Mouse (Mus musculus) embryonic facial prominence, embryonic 12.5 days (tissue): Measurements from ENCODE around the gene Gimap3. TPM values are rescaled to one million over a fixed set of nuclear protein-coding genes. Genes with fewer than 3 reads are reported as not detected.

ENCODE experiments used
- ATAC-seq: fragments of 200-750 bp; cut with Nextera tagmentation; 2 replicates; pipeline ENCODE4 v1.8.0; 2017; ENCODE audit not compliant: insufficient number of reproducible peaks, insufficient read depth, low FRiP score, low TSS enrichment
- H3K27ac ChIP-seq: fragments of 300-500 bp; sonication (generic); 2 replicates; pipeline ENCODE4 v1.5.1; 2016; ENCODE audit warnings: mild to moderate bottlenecking
- H3K27me3 ChIP-seq: fragments of 300-500 bp; sonication (generic); 2 replicates; pipeline ENCODE4 v1.6.1; 2016; ENCODE audit warnings: mild to moderate bottlenecking, moderate library complexity
- H3K36me3 ChIP-seq: fragments of 300-500 bp; sonication (generic); 2 replicates; pipeline ENCODE4 v1.6.1; 2016; ENCODE audit warnings: mild to moderate bottlenecking
- H3K4me1 ChIP-seq: fragments of 300-500 bp; sonication (generic); 2 replicates; pipeline ENCODE4 v1.6.1; 2016
- H3K4me2 ChIP-seq: fragments of 300-500 bp; sonication (generic); replicated peaks from 2 replicates; pipeline ENCODE4 v1.6.1; 2016; ENCODE audit warnings: mild to moderate bottlenecking, moderate library complexity
- H3K4me3 ChIP-seq: fragments of 300-500 bp; sonication (generic); 2 replicates; pipeline ENCODE4 v1.5.1; 2016; ENCODE audit warnings: mild to moderate bottlenecking
- H3K9ac ChIP-seq: fragments of 300-500 bp; sonication (generic); 2 replicates; pipeline ENCODE4 v1.6.1; 2016; ENCODE audit warnings: mild to moderate bottlenecking, moderate library complexity
- H3K9me3 ChIP-seq: fragments of 300-500 bp; sonication (generic); 2 replicates; pipeline ENCODE4 v1.6.1; 2016; ENCODE audit warnings: mild to moderate bottlenecking, moderate library complexity
- WGBS: fragments of 180-500 bp; shearing (Covaris S2); methylation state at CpG from one replicate; pipeline ENCODE4 v1.1.7; 2016; 5-methylcytosine and 5-hydroxymethylcytosine counted together
- polyA plus RNA-seq: library from polyadenylated mRNA; unstranded; fragments of >200 nt; fragmentation: Nextera tagmentation; extraction: Ambion mirVana; gene quantifications from 2 replicates; pipeline ENCODE4 v1.2.1, GENCODE M21; 2016

Gimap3 gene
- not detected in 2 replicates for polyA plus RNA-seq

- H3K4me2 ChIP-seq, result no peak within 1 kb of the TSS
- H3K27ac ChIP-seq, result no peak within 1 kb of the TSS
- ATAC-seq, result no peak
- no peaks in the 10 kb centered on the region for H3K36me3 ChIP-seq
- WGBS, result 87% methylated on average over 3 of the region's 3 CpGs
- no peaks in the 10 kb centered on the region for H3K27me3 ChIP-seq
- no peaks in the 10 kb centered on the region for H3K9me3 ChIP-seq
- H3K4me1 ChIP-seq, result no peaks in the 10 kb centered on the region
- H3K9ac ChIP-seq, result no peak within 1 kb of the TSS
- no peak within 1 kb of the TSS for H3K4me3 ChIP-seq
Observed at GRCm38 (mm10) chr6:48770696-48771095, at the start of gene Gimap3. Gimap3 (minus strand) TSS chr6:48770851.

- no peaks in the 10 kb centered on the region for H3K9me3 ChIP-seq
- H3K27ac ChIP-seq, result no peak overlapping the region
- H3K4me2 ChIP-seq, result no peak overlapping the region
- 8% methylated on average over 6 of the region's 6 CpGs for WGBS
- no peaks in the 10 kb centered on the region for H3K27me3 ChIP-seq
- no peak overlapping the region for H3K4me3 ChIP-seq
- no peaks in the 10 kb centered on the region for H3K36me3 ChIP-seq
- H3K9ac ChIP-seq, result no peak overlapping the region
- no peaks in the 10 kb centered on the region for H3K4me1 ChIP-seq
- no peak for ATAC-seq
Observed at GRCm38 (mm10) chr6:48817815-48818214, 47.2 kb upstream of the Gimap3 start.

GRCm38 (mm10) chr6:48815013-48815412 is 44.4 kb upstream of the Gimap3 start:
- no peaks in the 10 kb centered on the region for H3K9me3 ChIP-seq
- no peaks in the 10 kb centered on the region for H3K36me3 ChIP-seq
- no peak overlapping the region for H3K4me2 ChIP-seq
- H3K9ac ChIP-seq, result no peak overlapping the region
- H3K27me3 ChIP-seq, result no peaks in the 10 kb centered on the region
- no peak for ATAC-seq
- H3K4me3 ChIP-seq, result no peak overlapping the region
- no peaks in the 10 kb centered on the region for H3K4me1 ChIP-seq
- no peak overlapping the region for H3K27ac ChIP-seq

- ATAC-seq, result no peak
- WGBS, result 62% methylated on average over 3 of the region's 3 CpGs
- no peaks in the 10 kb centered on the region for H3K27me3 ChIP-seq
- no peak overlapping the region for H3K4me3 ChIP-seq
- no peaks in the 10 kb centered on the region for H3K4me1 ChIP-seq
- H3K4me2 ChIP-seq, result no peak overlapping the region
- no peaks in the 10 kb centered on the region for H3K36me3 ChIP-seq
- H3K27ac ChIP-seq, result no peak overlapping the region
- H3K9me3 ChIP-seq, result no peaks in the 10 kb centered on the region
- H3K9ac ChIP-seq, result no peak overlapping the region
Observed at GRCm38 (mm10) chr6:48809494-48810219, 39.0 kb upstream of the Gimap3 start.

- Histone ChIP-seq H3K9me3 (no peaks in the 10 kb centered on the region), H3K27ac (no peak overlapping the region), H3K4me1 (no peaks in the 10 kb centered on the region), H3K4me3 (no peak overlapping the region), H3K36me3 (no peaks in the 10 kb centered on the region), H3K27me3 (no peaks in the 10 kb centered on the region), H3K9ac (no peak overlapping the region), H3K4me2 (no peak overlapping the region)
- ATAC-seq, result no peak
- 87% methylated on average over 3 of the region's 3 CpGs for WGBS
Observed at GRCm38 (mm10) chr6:48806746-48807145, 36.1 kb upstream of the Gimap3 start.

GRCm38 (mm10) chr6:48804346-48804745 is 33.7 kb upstream of the Gimap3 start:
- H3K9me3 ChIP-seq, result no peaks in the 10 kb centered on the region; the same call in 1 of the 2 replicates
- H3K36me3 ChIP-seq, result no peaks in the 10 kb centered on the region
- WGBS, result 87% methylated on average over 5 of the region's 5 CpGs
- H3K4me1 ChIP-seq, result no peaks in the 10 kb centered on the region
- H3K4me2 ChIP-seq, result no peak overlapping the region
- H3K9ac ChIP-seq, result no peak overlapping the region
- no peak overlapping the region for H3K27ac ChIP-seq
- no peak for ATAC-seq
- no peak overlapping the region for H3K4me3 ChIP-seq
- no peaks in the 10 kb centered on the region for H3K27me3 ChIP-seq

- Histone ChIP-seq H3K4me3 (no peak overlapping the region), H3K27ac (no peak overlapping the region), H3K9me3 (no peaks in the 10 kb centered on the region; the same call in 1 of the 2 replicates), H3K4me2 (no peak overlapping the region), H3K4me1 (no peaks in the 10 kb centered on the region), H3K36me3 (no peaks in the 10 kb centered on the region), H3K27me3 (no peaks in the 10 kb centered on the region), H3K9ac (no peak overlapping the region)
- ATAC-seq, result no peak
Observed at GRCm38 (mm10) chr6:48803406-48804051, 32.9 kb upstream of the Gimap3 start.

GRCm38 (mm10) chr6:48801897-48802296 is 31.2 kb upstream of the Gimap3 start:
- 85% methylated on average over 1 of the region's 1 CpGs for WGBS
- Histone ChIP-seq H3K4me3 (no peak overlapping the region), H3K4me1 (no peaks in the 10 kb centered on the region), H3K27ac (no peak overlapping the region), H3K9me3 (no peaks in the 10 kb centered on the region; the same call in 1 of the 2 replicates), H3K4me2 (no peak overlapping the region), H3K36me3 (no peaks in the 10 kb centered on the region), H3K27me3 (no peaks in the 10 kb centered on the region), H3K9ac (no peak overlapping the region)
- no peak for ATAC-seq

- H3K9me3 ChIP-seq, result no peaks in the 10 kb centered on the region
- 72% methylated on average over 2 of the region's 2 CpGs for WGBS
- H3K4me3 ChIP-seq, result no peak overlapping the region
- no peaks in the 10 kb centered on the region for H3K4me1 ChIP-seq
- H3K9ac ChIP-seq, result no peak overlapping the region
- no peak for ATAC-seq
- no peaks in the 10 kb centered on the region for H3K27me3 ChIP-seq
- no peak overlapping the region for H3K27ac ChIP-seq
- no peak overlapping the region for H3K4me2 ChIP-seq
- H3K36me3 ChIP-seq, result no peaks in the 10 kb centered on the region
Observed at GRCm38 (mm10) chr6:48787867-48788266, 17.2 kb upstream of the Gimap3 start.

GRCm38 (mm10) chr6:48785601-48786000 is 14.9 kb upstream of the Gimap3 start:
- ATAC-seq, result no peak
- Histone ChIP-seq H3K9me3 (no peaks in the 10 kb centered on the region), H3K4me1 (no peaks in the 10 kb centered on the region), H3K27ac (no peak overlapping the region), H3K9ac (no peak overlapping the region), H3K4me3 (no peak overlapping the region), H3K27me3 (no peaks in the 10 kb centered on the region), H3K36me3 (no peaks in the 10 kb centered on the region), H3K4me2 (no peak overlapping the region)
- 82% methylated on average over 2 of the region's 2 CpGs for WGBS

- Histone ChIP-seq H3K27me3 (no peaks in the 10 kb centered on the region), H3K36me3 (no peaks in the 10 kb centered on the region), H3K4me3 (no peak overlapping the region), H3K4me2 (no peak overlapping the region), H3K27ac (no peak overlapping the region), H3K9me3 (no peaks in the 10 kb centered on the region), H3K9ac (no peak overlapping the region), H3K4me1 (no peaks in the 10 kb centered on the region)
- no peak for ATAC-seq
- 70% methylated on average over 1 of the region's 1 CpGs for WGBS
Observed at GRCm38 (mm10) chr6:48785189-48785588, 14.5 kb upstream of the Gimap3 start.

GRCm38 (mm10) chr6:48784406-48784805 is 13.8 kb upstream of the Gimap3 start:
- 77% methylated on average over 1 of the region's 1 CpGs for WGBS
- Histone ChIP-seq H3K9ac (no peak overlapping the region), H3K4me3 (no peak overlapping the region), H3K27ac (no peak overlapping the region), H3K27me3 (no peaks in the 10 kb centered on the region), H3K36me3 (no peaks in the 10 kb centered on the region), H3K4me1 (no peaks in the 10 kb centered on the region), H3K4me2 (no peak overlapping the region), H3K9me3 (no peaks in the 10 kb centered on the region)
- no peak for ATAC-seq
